Mouse (Mus musculus) hindbrain, embryonic 13.5 days (tissue): Measurements from ENCODE around the gene Unc5b. TPM values are rescaled to one million over a fixed set of nuclear protein-coding genes. Genes with fewer than 3 reads are reported as not detected.

ENCODE experiments used
- ATAC-seq: fragments of 200-750 bp; cut with Nextera tagmentation; 2 replicates; pipeline ENCODE4 v1.8.0; 2017; ENCODE audit warnings: moderate TSS enrichment; ENCODE audit not compliant: low FRiP score
- H3K27ac ChIP-seq: fragments of 300-500 bp; sonication (generic); 2 replicates; pipeline ENCODE4 v1.5.1; 2015; ENCODE audit warnings: inconsistent platforms, mild to moderate bottlenecking, moderate library complexity
- H3K27me3 ChIP-seq: fragments of 300-500 bp; sonication (generic); 2 replicates; pipeline ENCODE4 v1.6.1; 2015; ENCODE audit warnings: mild to moderate bottlenecking, inconsistent platforms
- H3K36me3 ChIP-seq: fragments of 300-500 bp; sonication (generic); 2 replicates; pipeline ENCODE4 v1.6.1; 2015; ENCODE audit warnings: mild to moderate bottlenecking, inconsistent platforms
- H3K4me1 ChIP-seq: fragments of 300-500 bp; sonication (generic); replicated peaks from 2 replicates; pipeline ENCODE4 v1.6.1; 2015; ENCODE audit warnings: inconsistent platforms
- H3K4me2 ChIP-seq: fragments of 300-500 bp; sonication (generic); 2 replicates; pipeline ENCODE4 v1.6.1; 2015; ENCODE audit warnings: inconsistent platforms, mild to moderate bottlenecking, moderate library complexity
- H3K4me3 ChIP-seq: fragments of 300-500 bp; sonication (generic); 2 replicates; pipeline ENCODE4 v1.5.1; 2015; ENCODE audit warnings: mild to moderate bottlenecking, inconsistent platforms
- H3K9ac ChIP-seq: fragments of 300-500 bp; sonication (generic); 2 replicates; pipeline ENCODE4 v1.6.1; 2015; ENCODE audit warnings: mild to moderate bottlenecking, inconsistent platforms
- H3K9me3 ChIP-seq: fragments of 300-500 bp; sonication (generic); 2 replicates; pipeline ENCODE4 v1.6.1; 2016; ENCODE audit warnings: inconsistent platforms
- WGBS: fragments of 180-500 bp; shearing (Covaris S2); methylation state at CpG from one replicate; pipeline ENCODE4 v1.1.7; 2015; 5-methylcytosine and 5-hydroxymethylcytosine counted together
- polyA plus RNA-seq: library from polyadenylated mRNA; unstranded; fragments of >200 nt; fragmentation: Nextera tagmentation; extraction: Ambion mirVana; gene quantifications from 2 replicates; pipeline ENCODE4 v1.2.1, GENCODE M21; 2015

Gene Unc5b
- polyA plus RNA-seq, 1 experiment from 2014 or later = 3.3 TPM

DNA sequence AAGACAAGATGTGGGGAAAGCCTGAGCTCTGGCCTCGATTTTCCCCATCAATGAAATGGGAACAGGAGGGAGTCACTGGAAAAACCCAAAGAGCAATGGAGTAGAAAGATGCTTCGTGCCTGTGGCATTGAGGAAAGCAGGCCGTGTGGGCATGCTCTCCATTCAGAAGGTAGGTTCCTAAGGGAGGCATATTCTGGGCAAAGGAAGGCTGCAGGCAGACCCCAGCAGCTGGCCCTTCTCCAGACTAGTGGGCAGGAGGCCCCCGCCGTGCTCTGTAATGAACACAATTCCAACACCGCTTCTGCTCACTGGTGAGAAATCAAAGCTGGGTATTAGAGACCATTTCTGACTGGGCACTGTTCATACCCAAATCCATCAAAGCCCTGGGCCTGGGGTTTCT lies 2.3 kb downstream of the Unc5b start:
- Histone ChIP-seq H3K9me3 (no peaks in the 10 kb centered on the region), H3K9ac (peak overlapping the region; percentile 25; the same call in 1 of the 2 replicates), H3K4me3 (peak overlapping the region; percentile 62), H3K4me1 (peaks cover 58% of the 10 kb centered on the region), H3K27me3 (peaks cover 93% of the 10 kb centered on the region), H3K36me3 (no peaks in the 10 kb centered on the region), H3K4me2 (peak overlapping the region; percentile 96), H3K27ac (no peak overlapping the region)
- ATAC-seq = no peak
- 29% methylated on average over 6 of the region's 6 CpGs for WGBS

DNA sequence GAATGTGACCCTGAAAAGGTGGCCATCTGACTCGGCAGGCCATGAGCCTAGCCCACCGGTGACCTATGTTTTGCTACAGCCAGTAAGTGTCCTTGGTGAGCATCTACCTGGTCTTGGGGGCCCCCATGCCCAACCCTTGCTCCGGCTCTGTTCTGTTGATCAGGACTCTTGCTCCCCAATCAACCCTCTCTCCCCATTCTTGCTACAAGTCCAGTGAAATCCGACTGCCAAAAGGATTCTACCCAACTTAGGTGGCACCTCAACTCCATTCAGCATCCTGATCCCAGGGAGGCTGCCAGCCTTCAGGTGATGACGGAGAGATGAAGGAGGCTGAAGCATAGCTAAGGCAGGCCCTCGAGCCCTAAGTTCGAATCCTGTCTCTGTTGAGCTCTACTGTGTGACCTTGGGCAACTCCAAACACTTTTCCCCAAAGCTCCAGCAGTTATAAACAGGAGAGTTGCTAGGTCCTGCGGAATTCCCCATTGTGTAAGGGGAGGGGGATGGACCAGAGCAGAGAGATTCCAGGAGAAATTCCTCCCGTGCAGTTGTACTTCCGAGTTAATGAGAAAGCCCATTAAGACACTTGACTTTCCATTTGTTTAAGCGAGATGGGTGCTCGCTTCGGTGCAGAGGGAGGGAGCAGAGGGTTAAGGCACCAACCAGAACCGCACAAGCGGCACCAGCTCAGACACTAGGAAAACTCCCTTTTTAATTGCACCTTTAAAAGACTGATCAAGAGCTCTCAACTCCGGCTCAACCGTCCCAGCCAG lies 3.3 kb downstream of the Unc5b start:
- Histone ChIP-seq H3K4me1 (peaks cover 64% of the 10 kb centered on the region), H3K9me3 (no peaks in the 10 kb centered on the region), H3K9ac (no peak overlapping the region), H3K27me3 (peaks cover 89% of the 10 kb centered on the region), H3K4me3 (no peak overlapping the region), H3K27ac (no peak overlapping the region), H3K4me2 (peak overlapping the region; percentile 96; the same call in 1 of the 2 replicates), H3K36me3 (no peaks in the 10 kb centered on the region)
- WGBS = 42% methylated on average over 17 of the region's 17 CpGs
- ATAC-seq = no peak

DNA sequence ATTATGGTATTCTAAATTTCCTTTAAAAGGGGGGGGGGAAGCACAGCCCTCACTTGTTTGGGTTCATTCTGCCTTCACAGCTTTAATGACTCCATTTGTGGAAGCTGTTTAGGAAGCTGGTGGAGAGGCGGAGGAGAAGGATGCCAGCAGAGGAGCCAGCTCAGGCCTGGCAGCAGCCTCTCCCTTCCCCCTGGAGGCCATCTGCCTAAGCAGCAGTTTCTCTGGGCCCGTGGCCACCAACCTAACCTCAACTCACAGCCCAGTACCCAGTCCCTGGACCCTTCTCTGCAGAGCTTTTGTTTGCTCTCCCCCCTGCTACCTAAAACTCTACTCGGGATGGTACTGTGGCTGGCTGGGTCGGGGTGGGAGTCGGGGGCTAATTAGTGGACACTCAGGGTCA lies 4.1 kb downstream of the Unc5b start:
- WGBS = 16% methylated on average over 5 of the region's 5 CpGs
- Histone ChIP-seq H3K9ac (peak overlapping the region; percentile 62; the same call in 1 of the 2 replicates), H3K36me3 (no peaks in the 10 kb centered on the region), H3K27ac (no peak overlapping the region), H3K4me3 (peak overlapping the region; percentile 42), H3K9me3 (no peaks in the 10 kb centered on the region), H3K27me3 (peaks cover 86% of the 10 kb centered on the region), H3K4me1 (peaks cover 64% of the 10 kb centered on the region), H3K4me2 (peak overlapping the region; percentile 77)
- ATAC-seq = no peak

DNA sequence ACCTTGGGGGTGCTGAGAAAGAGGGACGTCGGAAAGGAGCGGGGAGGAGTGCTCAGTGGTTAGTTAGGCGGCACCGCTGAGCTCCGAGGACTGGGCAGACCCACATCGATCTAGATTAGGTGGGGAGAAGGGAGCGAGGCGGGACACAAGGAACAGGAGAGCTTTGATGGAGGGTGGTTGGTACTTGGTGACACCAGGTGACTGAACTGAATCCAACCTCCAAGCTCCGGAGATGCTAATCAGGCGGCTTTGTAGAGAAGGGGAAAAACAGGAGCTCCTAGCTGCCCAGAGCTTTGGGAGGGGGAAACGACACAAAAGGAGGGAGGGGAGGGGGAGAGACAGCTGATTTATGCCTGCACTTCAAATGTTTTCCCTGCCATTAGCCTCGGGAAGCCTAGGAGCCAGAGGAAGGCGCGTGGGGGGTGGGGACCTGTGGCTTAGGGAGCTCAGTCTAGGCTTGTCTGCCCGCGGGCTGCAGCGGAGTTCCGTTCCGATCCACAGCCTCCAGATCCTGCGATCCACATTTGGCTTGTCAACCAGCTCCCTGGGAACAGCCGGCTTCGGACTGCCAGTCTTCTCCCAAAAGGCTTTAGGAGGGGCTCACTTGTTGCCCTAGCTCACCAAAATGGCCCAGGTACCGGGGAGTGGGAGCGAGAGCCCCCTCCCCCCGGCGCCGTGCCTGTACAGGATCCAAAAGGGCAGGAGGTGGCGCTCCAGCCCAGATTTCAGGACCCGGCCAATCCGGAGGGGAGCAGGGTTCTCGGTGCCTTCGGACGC lies 4.7 kb downstream of the Unc5b start:
- 0 out of 2 replicates have a peak, but pooled peaks have one; percentile 19 for ATAC-seq
- WGBS = under 1% methylated on average over 31 of the region's 34 CpGs
- Histone ChIP-seq H3K4me1 (peaks cover 64% of the 10 kb centered on the region), H3K27me3 (peaks cover 81% of the 10 kb centered on the region), H3K9me3 (no peaks in the 10 kb centered on the region), H3K9ac (peak overlapping the region; percentile 62), H3K4me2 (peak overlapping the region; percentile 77), H3K27ac (no peak overlapping the region), H3K4me3 (peak overlapping the region; percentile 42), H3K36me3 (no peaks in the 10 kb centered on the region)

DNA sequence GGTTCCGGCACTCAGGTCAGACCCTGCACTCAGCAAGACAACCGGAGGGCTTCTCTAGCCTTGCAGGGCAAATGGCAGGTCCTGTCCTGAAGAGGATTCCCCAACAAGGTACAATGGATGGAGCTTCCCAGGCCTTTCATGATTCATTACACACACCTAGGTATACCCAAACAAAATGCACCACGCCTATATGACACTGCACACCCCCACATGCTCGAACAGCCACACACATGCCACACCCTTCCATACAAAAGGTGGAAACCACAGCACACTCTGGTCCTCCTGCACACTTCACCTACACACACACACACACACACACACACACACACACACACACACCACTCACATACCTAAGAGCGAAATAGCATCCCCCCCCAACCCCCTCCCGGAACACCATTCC lies 5.4 kb downstream of the Unc5b start:
- peaks cover 79% of the 10 kb centered on the region for H3K27me3 ChIP-seq
- 64% methylated on average over 6 of the region's 6 CpGs for WGBS

DNA sequence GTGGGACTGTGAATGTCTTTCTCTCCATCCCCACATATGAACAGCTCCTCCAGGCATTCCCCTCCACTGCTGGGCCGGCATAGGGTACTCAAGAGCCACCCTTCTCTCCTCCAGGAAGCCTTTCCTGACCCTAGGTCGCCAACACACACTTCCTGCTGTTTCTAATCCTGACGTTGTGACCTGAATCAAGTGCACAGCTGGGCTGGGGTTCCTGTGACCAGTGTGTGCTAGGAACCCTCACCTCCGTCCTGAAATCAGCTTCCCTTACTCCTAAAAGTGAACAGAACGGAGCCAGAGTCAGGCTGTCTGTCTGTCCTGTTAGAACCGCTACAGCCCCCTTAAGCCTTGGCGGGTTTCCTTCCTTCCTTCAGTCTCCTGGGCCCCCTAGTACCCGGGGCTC lies 7.6 kb downstream of the Unc5b start:
- Histone ChIP-seq H3K4me1 (peaks cover 39% of the 10 kb centered on the region), H3K9me3 (no peaks in the 10 kb centered on the region), H3K9ac (no peak overlapping the region), H3K4me2 (no peak overlapping the region), H3K27me3 (peaks cover 66% of the 10 kb centered on the region), H3K27ac (no peak overlapping the region), H3K36me3 (no peaks in the 10 kb centered on the region), H3K4me3 (no peak overlapping the region)
- 55% methylated on average over 8 of the region's 8 CpGs for WGBS
- ATAC-seq = no peak

More for the DNA sequence above, 5.4 kb downstream of the Unc5b start:
- H3K4me3 ChIP-seq = peak overlapping the region; percentile 42
- 0 out of 2 replicates have a peak overlapping the region, but pooled peaks have one; percentile 62 for H3K9ac ChIP-seq
- no peaks in the 10 kb centered on the region for H3K9me3 ChIP-seq
- peak overlapping the region; percentile 77 for H3K4me2 ChIP-seq
- no peaks in the 10 kb centered on the region for H3K36me3 ChIP-seq
- no peak overlapping the region for H3K27ac ChIP-seq
- peaks cover 57% of the 10 kb centered on the region for H3K4me1 ChIP-seq
- no peak for ATAC-seq

DNA sequence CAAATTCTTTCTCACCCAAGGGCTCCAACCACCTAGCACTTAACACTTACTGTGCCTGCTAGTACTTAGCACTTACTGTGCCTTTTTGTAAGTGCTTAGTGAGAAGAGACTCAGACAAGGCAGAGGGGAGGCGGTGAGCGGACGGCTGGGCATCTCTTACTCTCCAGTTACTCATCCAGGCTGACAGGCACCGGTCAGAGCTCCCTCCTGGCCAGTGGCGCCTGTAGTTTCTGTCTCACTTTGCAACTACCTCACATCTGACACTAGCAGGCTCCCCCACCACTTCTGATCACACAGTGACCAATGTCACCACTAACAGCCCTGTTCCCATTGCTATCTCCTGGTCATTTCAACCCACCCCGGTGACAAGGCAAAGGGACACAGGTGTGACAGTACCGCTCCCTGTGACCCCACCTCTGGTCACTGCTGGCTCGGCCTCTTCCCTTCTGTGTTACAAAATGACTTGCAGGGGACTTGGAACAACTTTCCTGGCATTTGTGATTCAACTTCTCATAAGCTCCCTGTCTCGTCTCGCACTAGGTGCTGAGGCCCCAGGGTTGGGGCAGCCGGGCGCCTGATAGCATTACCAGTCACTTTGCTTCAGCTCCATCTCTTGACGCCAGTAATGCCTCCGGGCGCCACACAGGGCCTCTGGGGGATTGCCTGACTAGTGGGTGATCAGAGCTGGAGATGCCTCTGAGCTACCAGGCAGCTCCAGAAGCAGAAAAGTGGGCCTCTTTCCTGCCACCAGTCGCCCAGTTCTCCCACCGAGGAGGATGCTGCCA lies 8.5 kb downstream of the Unc5b start:
- no peak overlapping the region for H3K27ac ChIP-seq
- WGBS = 77% methylated on average over 17 of the region's 17 CpGs
- peaks cover 36% of the 10 kb centered on the region for H3K4me1 ChIP-seq
- no peak overlapping the region for H3K4me3 ChIP-seq
- H3K9ac ChIP-seq = no peak overlapping the region
- H3K9me3 ChIP-seq = no peaks in the 10 kb centered on the region
- H3K27me3 ChIP-seq = peaks cover 58% of the 10 kb centered on the region
- H3K36me3 ChIP-seq = no peaks in the 10 kb centered on the region
- ATAC-seq = no peak
- H3K4me2 ChIP-seq = no peak overlapping the region

DNA sequence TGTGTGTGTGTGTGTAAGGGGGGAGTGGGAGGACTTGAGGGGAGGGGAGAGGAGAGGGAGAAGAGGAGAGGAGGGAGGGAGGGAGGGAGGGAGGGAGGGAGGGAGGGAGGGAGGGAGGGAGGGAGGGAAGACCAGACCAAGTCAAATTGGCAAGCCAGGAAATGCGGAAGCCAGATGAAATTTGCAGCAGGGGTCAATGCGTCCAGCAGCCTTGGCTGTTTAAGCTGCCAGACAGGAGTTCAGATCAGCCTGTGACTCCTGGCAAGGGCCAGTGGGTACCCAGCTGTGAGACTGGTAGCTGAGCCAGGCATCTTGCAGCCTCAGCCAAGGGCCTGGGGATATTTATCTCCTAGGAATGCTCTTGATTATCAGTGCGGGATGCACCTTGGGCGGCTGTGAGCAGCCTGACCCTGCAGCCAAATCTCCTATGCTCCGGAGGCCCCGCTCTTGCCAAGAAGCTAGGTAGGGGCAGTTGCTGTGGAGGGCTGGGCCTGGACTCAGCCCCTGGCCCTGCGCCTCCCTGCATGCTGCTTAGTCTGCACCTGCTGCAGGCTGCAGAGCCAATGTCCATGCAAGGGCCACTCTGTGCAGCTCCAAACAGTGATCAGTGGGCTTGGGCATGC lies 9.5 kb downstream of the Unc5b start:
- no peaks in the 10 kb centered on the region for H3K9me3 ChIP-seq
- H3K27me3 ChIP-seq = peaks cover 53% of the 10 kb centered on the region
- no peak; the same call in 1 of the 2 replicates for ATAC-seq
- 41% methylated on average over 7 of the region's 7 CpGs for WGBS
- no peaks in the 10 kb centered on the region for H3K36me3 ChIP-seq
- peak overlapping the region; percentile 10; the same call in 1 of the 2 replicates for H3K27ac ChIP-seq
- no peak overlapping the region for H3K9ac ChIP-seq
- H3K4me1 ChIP-seq = peaks cover 33% of the 10 kb centered on the region
- H3K4me3 ChIP-seq = no peak overlapping the region
- H3K4me2 ChIP-seq = no peak overlapping the region

DNA sequence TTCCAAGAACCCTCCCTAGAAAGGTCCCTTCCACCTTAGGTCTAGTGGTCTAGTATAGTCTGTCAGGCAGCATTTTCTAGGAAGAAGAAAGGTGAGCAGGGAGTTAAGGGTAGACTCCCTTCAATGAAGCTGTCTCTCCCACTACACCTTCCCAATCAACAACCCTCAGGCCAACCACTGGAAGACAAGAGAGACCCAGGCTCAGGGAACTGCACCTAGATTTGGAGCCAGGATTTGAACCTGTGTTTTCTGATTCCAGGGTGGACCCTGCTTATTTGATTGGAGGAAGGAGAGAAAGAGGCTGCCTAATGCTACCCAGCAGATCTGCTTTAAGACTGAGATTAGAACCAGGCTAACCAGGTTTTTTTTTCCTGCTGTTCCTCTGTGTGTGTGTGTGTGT lies 10.1 kb downstream of the Unc5b start:
- Histone ChIP-seq H3K9ac (no peak overlapping the region), H3K4me2 (no peak overlapping the region), H3K36me3 (no peaks in the 10 kb centered on the region), H3K4me3 (no peak overlapping the region), H3K27me3 (peaks cover 48% of the 10 kb centered on the region), H3K4me1 (peaks cover 33% of the 10 kb centered on the region), H3K9me3 (no peaks in the 10 kb centered on the region), H3K27ac (no peak overlapping the region)
- no peak for ATAC-seq

DNA sequence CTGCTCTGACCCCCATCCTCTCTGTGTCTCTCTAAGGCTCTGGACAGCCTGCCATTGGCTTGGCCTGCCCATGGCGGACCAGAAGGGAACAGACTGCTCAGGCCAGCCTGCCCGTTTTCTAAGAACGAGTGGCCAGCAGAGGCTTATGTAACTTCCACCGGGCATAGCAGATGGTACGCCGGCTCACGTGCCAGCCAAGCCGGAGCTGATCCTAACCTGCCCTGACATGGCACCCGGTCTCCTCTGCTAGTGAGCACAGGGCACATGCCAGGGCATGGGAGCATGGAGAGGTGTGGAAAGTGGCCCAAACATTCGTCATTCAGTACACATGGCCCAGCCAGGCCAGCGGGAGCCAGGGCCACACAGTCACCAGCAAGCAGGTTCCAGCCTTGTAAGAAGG lies 10.8 kb downstream of the Unc5b start:
- H3K4me2 ChIP-seq = no peak overlapping the region
- ATAC-seq = no peak
- no peak overlapping the region for H3K4me3 ChIP-seq
- peaks cover 35% of the 10 kb centered on the region for H3K4me1 ChIP-seq
- no peaks in the 10 kb centered on the region for H3K9me3 ChIP-seq
- 87% methylated on average over 11 of the region's 11 CpGs for WGBS
- H3K36me3 ChIP-seq = no peaks in the 10 kb centered on the region
- peaks cover 42% of the 10 kb centered on the region for H3K27me3 ChIP-seq
- H3K27ac ChIP-seq = no peak overlapping the region
- no peak overlapping the region for H3K9ac ChIP-seq

DNA sequence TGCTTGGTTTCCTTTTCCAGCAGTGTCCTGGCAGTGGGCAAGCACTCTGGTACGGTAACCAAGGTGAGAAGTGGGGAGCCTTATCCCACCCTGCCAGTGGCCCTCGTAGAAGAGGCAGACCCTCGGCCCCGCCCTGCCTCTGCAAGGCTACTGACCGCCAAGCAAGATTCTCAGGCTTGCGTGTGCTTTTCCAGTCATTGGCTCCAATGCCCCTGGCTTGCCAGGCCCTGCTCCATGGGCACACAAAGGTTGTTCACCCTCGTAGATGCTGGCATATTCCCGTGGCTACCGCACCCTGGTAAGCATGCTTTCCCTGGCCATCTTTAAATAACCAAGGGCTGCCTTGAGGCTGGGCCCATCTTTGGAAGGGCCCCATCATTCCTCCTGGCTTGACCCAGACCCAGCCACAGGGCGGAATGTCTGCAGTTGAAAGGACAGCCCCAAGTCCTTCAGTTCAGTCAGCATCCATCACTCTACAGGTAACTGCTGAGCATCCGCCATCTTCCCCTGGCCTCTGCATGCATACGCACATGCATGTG lies 11.7 kb downstream of the Unc5b start:
- no peak overlapping the region for H3K4me2 ChIP-seq
- peaks cover 44% of the 10 kb centered on the region for H3K4me1 ChIP-seq
- no peaks in the 10 kb centered on the region for H3K9me3 ChIP-seq
- ATAC-seq = no peak
- no peak overlapping the region for H3K27ac ChIP-seq
- WGBS = 90% methylated on average over 12 of the region's 12 CpGs
- no peak overlapping the region for H3K4me3 ChIP-seq
- H3K36me3 ChIP-seq = no peaks in the 10 kb centered on the region
- peaks cover 36% of the 10 kb centered on the region for H3K27me3 ChIP-seq
- H3K9ac ChIP-seq = no peak overlapping the region
